Mouse (Mus musculus) adrenal gland, postnatal 36 days (tissue): ENCODE data around the gene Ggn. TPM values are rescaled to one million over a fixed set of nuclear protein-coding genes. Genes with fewer than 3 reads are reported as not detected.
"Not testable (repeated sequence)": the region's sequence is repeated elsewhere in the genome, so short reads cannot be mapped to it uniquely, and the experiment has no call there.

Source experiments
- DNase-seq, 2 experiments: peaks; one replicate each; pipeline ENCODE4 v3.0.0; 2021; ENCODE audit warnings: mixed read lengths in 1 of 2
- total RNA-seq, 2 experiments: library from RNA; stranded (reverse); gene quantifications; 2 replicates each; pipeline ENCODE4 v1.2.3; 2021

Ggn gene
- total RNA-seq, 2 experiments from 2014 or later: 1.2 to 2.3 TPM

DNA sequence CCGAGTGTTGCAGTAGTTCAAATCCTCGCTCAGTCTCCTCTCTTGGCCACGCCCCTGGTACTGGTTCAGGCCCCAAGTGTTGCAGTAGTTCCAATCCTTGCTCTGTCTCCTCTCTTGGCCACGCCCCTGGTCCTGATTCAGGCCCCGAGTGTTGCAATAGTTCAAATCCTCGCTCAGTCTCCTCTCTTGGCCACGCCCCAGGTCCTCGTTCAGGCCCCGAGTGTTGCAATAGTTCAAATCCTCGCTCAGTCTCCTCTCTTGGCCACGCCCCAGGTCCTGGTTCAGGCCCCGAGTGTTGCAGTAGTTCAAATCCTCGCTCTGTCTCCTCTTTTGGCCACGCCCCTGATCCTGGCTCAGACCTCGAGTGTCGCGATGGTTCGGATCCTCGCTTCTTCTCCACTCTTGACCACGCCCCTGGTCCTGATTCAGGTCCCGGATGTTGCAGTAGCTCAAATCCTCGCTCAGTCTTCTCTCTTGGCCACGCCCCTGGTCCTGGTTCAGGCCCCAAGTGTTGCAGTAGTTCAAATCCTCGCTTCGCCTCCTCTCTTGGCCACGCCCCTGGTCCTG lies 42.3 kb downstream of the Ggn start:
- peak in 1 of 2 experiments; percentile 10 for DNase-seq

DNA sequence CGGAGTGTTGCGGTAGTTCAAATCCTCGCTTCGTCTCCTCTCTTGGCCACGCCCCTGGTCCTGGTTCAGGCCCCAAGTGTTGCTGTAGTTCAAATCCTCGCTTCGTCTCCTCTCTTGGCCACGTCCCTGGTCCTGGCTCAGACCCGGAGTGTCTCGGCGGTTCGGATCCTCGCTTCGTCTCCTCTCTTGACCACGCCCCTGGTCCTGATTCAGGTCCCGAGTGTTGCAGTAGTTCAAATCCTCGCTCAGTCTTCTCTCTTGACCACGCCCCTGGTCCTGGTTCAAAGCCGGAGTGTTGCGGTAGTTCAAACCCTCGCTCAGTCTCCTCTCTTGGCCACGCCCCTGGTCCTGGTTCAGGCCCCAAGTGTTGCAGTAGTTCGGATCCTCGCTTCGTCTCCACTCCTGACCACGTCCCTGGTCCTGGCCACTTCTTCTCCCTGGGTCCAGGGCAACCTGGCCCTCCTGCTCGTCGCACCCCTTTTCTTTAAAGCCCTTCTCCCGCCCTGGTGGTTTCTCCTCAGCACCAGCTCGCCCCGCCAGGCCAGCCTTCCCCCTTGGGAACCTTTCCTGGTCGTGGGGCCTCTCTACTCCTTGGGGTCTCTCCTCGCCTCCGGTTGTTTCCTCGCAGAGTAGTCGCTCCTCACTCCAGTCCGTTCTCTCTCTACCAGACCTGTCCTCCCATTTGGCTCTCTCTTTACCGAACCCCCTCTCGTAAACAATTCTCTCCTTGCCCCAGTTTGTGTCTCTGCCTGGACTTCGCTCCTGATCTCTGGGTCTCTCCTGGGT lies 43.0 kb downstream of the Ggn start:
- DNase-seq: not testable (repeated sequence)

DNA sequence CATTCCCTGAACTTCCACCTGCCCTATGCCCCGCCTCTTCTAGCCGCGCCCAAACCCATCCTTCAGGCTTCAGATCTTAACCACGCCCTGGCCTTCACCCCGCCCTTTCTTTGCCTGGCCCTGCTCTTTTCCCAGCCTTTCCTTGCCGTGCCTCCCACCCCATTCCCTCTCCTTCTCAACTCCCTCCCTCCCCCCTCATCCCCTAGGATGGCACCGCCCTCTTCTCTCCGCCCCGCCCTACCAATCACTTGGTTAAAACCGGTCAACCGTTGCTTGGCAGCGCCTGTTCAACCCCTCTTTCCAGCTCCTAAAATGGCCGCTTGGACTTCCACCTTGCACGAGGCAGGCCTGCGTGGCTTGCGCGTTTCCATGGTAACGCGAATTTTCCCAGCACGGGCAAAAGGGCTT lies 43.7 kb downstream of the Ggn start, which contains the start of gene Catsperg1:
Gene Catsperg1, minus strand, starts transcription at position 361 of the 408 bp plus-strand sequence.
- no peak for DNase-seq

DNA sequence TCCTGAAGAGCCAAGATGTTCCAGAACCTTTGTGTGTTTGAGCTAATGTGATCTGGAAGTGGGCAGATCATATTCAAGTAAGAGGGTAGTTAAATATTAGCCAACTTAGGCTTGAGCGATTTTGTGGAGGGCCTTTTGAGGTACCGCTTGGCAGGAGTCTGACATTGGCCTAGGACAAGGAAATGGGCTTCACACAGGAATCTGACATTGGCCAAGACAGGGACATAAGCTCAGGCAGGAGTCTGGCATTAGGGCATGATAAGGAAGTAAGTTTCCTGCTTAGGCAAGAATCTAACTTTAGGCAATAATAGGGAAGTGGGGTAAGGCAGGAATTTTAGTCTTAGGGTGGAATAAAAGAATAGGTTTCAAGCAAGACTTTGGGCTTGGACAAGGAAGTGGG lies 44.2 kb downstream of the Ggn start:
- no peak for DNase-seq

DNA sequence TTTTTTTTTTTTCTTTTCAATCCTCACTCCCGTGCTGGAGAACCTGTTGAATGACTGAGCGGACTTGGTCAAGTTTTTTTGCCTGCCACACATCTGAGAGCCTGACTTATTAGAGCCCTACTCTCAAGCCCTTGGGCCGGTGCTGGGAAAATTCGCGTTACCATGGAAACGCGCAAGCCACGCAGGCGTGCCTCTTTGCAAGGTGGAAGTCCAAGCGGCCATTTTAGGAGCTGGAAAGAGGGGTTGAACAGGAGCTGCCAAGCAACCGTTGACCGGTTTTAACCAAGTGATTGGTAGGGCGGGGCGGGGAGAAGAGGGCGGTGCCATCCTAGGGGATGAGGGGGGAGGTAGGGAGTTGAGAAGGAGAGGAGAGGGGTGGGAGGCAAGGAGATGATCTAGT lies 44.8 kb downstream of the Ggn start:
- DNase-seq: no peak

Other genes starting within 250 kb of the Ggn start
- gene Actn4, start 207.9 kb upstream of the Ggn start, total RNA-seq: 100 to 1,000 TPM; 193 to 252 TPM
- 100 to 1,000 TPM; 241 to 264 TPM for gene Eif3k, start 188.3 kb upstream of the Ggn start, total RNA-seq
- gene Map4k1, start 188.2 kb upstream of the Ggn start, total RNA-seq: 1 to 10 TPM; 1.1 to 1.7 TPM
- gene Ryr1, start 45.0 kb upstream of the Ggn start, total RNA-seq: under 1 TPM; 0.20 to 0.23 TPM
- 1 to 10 TPM; 1.2 to 1.6 TPM for gene Rasgrp4, start 35.4 kb upstream of the Ggn start, total RNA-seq
- 10 to 100 TPM; 10.6 to 12.8 TPM for gene Fam98c, start 14.0 kb upstream of the Ggn start, total RNA-seq
- gene Spred3, start 201 bp downstream of the Ggn start, total RNA-seq: 1 to 10 TPM; 5.5 to 6.1 TPM
- 100 to 1,000 TPM; 188 to 194 TPM for gene Psmd8, start 10.5 kb downstream of the Ggn start, total RNA-seq
- gene Catsperg1, start 43.8 kb downstream of the Ggn start, total RNA-seq: under 1 TPM; 0.23 to 0.69 TPM
- 1 to 10 TPM; 1.6 to 2.6 TPM for gene Kcnk6, start 62.3 kb downstream of the Ggn start, total RNA-seq
- gene Yif1b, start 68.1 kb downstream of the Ggn start, total RNA-seq: 10 to 100 TPM; 46.9 to 49.2 TPM
- 1 to 10 TPM; 2.7 to 3.3 TPM for gene 2200002D01Rik, start 78.3 kb downstream of the Ggn start, total RNA-seq
- gene Spint2, start 111.7 kb downstream of the Ggn start, total RNA-seq: 10 to 100 TPM; 28.7 to 48.2 TPM
- gene Ppp1r14a, start 119.1 kb downstream of the Ggn start, total RNA-seq: 1 to 10 TPM; 3.6 to 4.9 TPM
- gene Dpf1, start 133.7 kb downstream of the Ggn start, total RNA-seq: 1 to 10 TPM; 2.7 to 3.0 TPM